Mouse (Mus musculus): ENCODE measurements around the gene Kcnip4.

The Kcnip4 gene

DNA sequence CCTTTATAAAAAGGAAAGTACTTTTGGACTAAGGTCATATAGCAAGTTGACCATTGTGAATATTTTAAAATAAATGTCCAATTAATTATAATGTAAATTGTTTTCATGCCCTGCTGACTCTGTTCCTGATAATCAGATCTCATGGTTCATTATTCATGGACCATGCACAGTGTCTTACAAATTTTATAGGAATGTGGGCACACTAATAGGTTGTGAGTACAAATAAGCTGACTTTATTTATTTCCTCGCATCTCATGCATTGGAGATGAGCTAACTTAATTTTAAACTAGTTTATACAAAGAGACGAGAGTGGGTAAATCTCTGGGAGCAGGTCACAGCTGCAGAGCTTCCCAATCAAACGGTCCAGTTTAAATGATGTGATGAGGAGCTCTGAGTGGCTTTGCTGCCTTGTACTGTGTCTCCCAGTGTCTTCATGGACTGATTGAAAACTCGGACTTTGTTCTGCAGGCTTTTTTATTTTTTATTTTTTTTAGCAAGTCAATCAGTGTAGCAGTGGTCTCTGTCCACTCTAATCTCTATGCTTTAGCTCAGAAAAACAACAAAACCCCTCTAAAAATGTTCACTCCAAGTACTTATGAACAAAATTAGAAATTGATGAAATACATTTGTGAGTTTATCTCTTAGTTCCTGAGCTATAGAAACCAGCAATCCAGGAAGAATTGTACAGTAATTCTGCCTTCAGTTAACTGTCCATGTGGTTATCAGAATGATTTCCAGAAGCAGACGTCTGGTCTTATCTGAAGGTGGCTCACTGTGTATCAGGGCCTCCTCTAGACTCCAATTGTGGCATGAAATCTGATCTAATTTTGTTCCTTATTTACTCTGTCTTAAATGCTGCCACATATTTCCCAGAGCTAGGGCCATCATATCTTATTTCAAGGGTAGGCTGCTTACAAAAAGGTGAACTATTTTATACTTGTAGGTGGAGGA, 979.6 kb downstream of the Kcnip4 start:
- no peak for DNase-seq

DNA sequence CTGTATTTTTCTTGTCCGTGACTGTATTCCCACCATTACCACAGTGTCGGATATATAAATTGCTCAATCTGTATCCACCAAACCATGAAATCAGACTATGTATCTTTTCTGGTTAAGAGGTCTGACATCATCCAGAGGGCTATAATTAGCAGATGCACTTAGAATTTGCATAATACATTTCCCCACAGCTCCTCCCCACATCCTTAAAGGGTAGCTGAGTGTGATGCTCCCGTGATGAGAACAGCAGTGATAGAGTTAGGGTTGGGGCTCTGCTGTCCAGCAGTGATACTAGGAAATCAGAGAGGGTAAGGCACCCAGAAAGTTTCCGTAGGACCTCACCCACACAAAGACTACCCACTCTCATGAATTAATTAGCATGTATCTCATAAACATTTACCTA, 1006.7 kb downstream of the Kcnip4 start:
- DNase-seq: no peak

DNA sequence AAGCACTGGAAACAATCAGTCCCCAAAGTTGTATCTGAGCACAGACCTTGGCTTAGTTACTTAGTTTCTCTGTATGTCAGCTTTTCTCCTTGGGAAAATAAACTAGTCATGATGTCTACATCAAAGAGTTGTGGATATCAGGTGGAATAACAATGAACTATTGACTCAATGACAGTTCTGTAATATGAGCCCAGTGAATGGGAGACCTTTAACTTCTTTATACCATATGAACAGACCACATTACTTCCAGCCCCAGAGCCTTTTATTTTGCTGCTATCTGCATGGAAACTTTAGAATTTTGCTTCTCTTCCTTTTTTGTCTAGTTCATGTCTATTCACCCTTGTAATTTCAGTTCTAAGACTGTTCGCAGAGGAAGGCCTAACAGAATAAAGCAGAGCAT, 1011.4 kb downstream of the Kcnip4 start:
- no peak for DNase-seq

DNA sequence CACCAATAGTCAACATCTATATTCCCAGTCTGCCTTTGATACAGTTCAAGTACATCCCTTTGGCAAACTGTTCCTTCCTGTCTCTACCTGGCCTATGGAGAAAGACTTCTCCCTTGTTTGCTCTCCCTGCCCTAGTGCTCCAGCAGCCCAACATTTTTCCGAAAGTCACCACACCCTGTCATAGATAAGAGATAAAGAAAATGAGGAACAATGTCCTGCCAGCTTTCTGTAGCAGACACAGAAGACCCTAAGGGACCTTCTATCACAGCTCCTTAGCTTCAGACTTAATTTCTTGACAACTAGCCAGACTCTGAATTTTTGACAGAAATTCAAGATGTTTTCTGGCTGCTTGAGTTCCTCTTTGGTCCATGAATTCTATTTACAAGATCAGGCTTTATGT, 1013.4 kb downstream of the Kcnip4 start:
- DNase-seq: no peak

DNA sequence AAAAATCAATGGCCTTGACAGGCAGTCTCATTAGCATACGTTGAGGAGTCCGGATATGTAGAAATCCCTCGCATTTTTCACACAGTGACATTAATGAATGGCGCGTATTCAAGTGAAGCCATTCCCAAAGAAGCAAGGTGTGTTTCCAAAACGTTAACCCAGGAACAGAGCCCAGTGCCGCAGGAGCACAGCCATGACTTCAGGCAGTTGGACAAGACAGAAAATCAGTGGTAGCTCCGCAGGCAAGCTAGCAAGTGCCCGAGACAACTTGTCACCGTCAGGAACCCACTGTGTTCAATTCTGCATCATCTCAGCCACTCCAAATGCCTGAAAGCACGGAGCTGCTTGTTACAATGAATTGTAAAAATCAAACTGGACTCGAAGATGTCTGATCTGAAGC, 1014.5 kb downstream of the Kcnip4 start:
- DNase-seq: peak; percentile 36 to 55

DNA sequence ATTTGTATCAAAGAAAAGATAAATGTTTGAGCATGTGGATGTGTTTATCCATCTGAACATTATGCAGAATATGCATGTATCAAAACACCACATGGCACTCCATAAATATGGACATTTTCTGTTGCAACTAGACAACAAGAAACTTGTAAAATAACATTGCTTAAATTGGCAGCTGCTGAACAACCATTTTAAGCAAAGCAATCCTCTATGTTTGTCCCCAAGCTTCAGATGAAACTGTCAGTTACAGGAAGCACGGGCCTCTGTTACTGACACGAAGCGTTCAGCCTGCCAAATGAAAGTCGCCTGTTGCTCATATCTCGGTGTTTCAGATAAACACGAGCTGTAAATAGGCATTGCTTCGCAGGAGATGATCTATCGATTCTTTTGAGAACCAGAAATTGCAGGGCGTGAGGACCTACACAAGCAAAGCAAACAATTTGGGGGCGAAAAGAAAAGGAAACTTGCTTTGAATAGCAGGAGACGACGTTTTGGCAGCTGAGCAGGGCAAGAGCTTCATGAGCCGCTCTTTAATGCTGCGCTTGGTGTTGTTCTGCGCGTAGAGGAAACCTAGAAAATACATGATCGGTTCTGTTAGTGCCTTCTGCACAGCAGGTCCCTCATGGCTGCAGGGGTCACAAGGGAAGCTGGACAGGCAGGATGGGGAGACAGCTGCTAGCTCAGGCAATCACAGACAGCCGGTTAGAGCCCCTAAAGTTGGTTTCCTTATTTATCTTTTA, 1015.3 kb downstream of the Kcnip4 start:
- peak; percentile 13 to 27 for DNase-seq

DNA sequence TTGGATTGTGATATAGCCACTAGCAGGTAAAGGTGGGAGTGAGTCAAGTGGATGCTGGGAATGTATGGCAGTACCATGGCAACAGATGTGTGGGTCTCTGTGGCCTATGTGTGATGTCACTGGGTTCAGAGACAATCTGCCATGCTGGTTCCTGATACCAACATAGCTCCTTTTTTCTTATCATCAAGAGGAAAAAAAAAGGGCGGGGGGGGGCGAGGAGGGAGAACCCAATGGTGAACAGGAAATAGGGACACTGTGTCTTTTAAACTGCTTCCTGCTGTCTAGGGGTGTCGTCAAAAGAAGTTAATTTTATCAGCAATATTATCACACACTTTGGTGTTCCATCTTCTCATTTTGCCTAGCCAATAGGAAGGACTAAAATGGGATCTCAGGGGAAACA, 1021.6 kb downstream of the Kcnip4 start:
- no peak for DNase-seq

DNA sequence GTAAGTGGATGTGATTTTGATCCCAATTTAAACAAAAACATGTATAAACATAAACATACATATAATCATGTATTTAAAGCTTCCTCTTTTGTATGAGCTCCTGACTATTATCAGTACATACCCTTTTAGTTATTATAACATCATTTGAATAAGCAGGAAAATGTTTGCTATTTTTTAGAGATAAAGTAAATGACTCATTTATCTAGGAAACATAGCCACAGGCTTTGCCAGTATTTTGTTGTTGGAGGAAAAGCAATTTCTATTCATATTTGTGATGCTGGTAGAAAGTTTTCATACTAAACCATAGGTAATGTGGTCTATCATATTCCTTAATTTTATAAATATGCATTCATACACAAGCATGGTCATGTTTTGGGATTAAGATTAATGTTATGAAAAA, 1022.3 kb downstream of the Kcnip4 start:
- no peak for DNase-seq

DNA sequence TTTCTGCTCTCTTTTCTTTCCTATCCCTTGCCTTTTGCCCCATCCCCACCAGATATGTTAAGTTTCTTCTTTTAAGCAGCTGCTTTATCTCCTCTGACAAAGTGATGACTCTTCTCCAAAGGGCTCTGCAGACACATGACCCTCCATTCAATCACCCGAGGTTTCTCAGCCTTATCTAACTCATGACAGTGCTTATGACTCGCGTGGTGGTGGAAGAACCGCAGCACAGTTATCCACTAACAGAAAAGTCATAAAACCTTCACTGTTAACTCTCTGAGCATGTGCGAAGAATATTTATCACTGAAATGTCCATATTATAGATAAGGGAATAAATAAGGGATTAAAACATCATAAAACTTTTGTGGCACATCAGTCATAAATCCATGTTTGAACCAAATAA, 1024.5 kb downstream of the Kcnip4 start:
- DNase-seq: no peak

DNA sequence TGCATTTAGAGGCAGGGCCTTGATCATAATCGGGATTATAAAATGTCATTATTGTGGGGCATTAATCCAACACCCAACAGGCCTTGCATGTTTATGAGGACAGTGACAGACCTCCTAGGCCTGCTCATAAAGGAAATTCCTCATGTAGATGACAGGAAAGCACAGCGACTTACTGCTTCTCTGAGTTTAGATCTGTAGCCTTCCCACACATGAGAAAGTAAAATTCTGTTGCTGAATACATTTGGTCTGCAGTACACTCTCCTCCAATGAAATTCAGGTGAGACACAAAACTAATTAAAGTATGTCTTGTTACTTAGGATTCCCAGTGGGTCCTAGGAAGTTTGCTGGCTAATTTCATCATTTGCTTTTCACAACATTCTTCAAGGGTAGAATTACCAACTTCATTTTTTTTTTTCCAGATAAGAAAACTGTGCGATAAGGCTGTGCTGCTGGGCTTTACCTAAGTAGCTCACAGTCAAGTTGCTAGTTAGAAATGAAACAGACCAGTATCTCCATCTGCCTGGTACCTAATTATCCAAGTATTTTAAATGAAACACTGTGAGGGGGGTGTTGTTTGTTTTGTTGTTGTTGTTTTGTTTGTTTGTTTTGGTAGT, 1033.7 kb downstream of the Kcnip4 start:
- DNase-seq: no peak

DNA sequence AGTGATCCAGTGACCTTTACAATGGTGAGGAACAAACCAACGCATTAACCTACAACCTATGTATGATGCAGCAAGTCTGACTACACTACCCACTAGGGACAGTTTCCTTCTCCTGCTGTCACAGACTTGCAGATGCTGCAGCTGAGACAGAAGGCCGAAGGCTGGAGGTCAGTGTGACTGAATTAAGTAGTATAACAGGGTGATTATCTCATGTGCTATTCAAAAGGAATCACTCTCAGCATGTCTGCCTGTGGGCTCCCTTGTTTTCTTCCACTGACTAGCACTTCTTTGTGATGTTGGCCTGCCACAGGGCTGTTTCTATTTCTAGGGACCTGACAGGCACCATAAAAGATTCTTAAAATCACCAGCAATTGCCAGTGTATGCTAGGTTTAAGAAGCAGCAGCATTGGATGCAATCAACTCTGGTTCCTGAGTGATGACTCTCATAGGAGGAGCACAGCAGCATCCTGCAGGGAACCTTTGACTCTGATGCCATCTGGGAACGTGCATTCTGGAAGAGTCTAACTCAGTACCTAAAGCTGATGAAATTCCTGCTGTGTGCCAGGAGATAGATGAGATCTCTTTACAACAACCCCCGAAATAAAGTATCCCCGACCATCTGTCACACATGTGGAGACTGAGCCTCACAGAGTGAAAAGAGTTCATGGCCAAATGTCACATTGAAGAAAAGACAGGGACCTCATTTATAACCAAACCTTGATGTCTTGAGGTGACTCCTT, 1035.0 kb downstream of the Kcnip4 start:
- DNase-seq: no peak

DNA sequence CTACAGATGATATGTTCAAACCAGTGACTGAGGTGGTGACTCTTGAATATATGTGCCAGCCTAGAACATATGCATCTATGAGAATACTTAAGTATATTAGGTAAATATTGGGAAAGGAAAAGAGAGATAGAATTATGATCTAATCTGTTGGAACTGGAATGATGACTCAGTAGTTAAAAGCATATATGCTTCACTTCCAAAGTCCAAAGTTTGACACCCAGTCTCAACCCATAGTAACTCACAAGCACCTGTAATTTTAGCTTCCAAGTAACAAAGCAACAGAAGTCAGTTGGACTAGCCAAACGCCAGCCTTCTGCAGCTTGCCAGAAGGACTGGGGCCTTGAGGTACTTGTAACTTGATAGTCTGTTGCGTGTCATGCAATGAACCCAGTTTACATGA, 1041.6 kb downstream of the Kcnip4 start:
- no peak for DNase-seq

DNA sequence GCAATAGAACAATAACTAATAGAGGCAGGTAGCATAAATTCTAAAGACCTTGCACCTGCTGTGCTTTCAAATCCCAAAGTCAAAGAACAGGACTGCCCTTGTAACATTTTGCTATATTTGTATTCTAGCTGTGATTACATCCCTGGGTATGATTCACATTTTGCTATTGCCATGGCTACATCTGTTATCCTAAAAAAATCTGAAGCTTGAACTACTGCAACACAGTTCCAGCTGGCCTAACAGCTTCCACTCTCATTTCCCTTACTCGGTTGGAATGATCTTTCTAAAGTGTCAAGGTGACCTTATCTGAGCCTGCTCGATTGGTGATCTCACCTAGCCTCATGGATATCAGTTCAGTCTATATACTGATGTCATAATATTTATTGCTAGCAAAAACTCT, 1064.5 kb downstream of the Kcnip4 start:
- DNase-seq: no peak

DNA sequence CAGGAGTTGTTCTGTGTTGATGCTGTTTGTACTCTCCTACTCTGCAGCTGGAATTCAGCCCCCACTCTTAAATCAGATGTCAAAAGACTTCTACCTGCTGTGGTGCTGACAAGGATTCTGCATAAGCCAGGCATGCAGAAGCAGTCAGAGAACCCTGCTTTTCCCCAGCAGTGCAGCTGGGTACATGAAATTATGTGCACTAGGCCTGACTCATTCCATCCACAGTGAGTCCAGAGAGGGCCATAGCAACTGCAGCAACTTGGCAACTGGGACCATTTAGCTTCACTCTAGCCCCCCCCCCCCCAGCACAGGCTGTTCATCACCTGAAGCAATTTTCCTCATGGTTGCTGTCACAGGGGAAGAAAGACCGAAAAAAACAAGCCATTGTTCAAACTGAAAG, 1075.8 kb downstream of the Kcnip4 start:
- no peak for DNase-seq

DNA sequence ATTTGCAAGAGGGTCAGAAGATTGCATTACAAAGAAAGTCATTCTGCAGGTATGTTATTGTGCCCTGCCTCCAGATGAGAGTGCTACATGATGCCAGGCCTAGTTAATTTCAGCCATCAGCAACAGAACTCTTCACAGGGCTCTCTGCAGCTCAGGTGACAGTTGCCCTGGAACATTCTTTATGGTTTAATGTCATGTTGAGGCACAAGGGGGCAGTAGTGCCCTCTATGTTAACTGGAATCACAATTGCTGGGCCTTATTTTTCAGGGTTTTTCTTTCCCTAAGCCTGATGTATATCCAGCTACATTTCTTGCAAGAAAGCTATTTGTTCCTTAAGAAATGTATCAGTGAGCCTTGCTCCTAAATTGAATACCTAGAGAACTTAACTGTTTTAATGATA, 1094.2 kb downstream of the Kcnip4 start:
- peak; percentile 32 to 68 for DNase-seq

DNA sequence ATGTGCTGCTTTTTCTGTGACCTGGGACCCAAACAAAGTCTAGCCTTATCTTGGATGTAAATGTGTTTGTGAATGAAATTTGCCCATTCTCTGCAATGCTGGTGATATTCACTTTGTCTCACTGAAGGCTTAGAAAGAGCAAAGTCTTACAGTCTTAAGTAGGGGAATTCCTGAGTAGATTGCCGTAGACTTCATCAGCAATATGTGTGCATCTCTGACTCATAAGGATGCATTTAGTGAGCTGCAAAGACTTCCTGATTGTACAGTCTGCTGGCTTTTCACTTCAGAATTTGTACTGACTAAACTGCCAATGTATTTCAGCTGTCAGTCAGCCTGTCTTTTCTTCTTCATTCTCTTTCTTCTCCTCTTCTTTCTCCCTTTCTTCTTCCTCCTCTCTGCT, 1102.8 kb downstream of the Kcnip4 start:
- DNase-seq: no peak

DNA sequence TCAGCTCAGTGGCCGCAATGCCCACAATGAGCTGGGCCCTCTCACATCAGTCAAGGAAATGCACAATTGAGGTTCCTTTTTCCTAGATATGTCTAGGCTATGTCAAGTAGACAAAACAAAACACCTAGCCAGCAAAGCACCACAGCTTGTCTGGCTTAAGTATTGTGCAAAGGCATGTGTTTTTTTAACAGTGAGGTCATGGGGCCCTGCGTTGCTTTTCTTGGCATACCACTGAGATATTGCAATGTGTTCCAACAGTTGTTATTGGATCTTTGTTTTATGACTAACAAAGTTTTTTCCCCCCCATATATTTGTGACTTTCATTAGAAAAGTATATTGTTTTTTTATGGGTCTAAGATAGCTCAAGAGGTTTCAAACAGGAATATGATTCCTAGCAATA, 1105.0 kb downstream of the Kcnip4 start:
- DNase-seq: no peak

DNA sequence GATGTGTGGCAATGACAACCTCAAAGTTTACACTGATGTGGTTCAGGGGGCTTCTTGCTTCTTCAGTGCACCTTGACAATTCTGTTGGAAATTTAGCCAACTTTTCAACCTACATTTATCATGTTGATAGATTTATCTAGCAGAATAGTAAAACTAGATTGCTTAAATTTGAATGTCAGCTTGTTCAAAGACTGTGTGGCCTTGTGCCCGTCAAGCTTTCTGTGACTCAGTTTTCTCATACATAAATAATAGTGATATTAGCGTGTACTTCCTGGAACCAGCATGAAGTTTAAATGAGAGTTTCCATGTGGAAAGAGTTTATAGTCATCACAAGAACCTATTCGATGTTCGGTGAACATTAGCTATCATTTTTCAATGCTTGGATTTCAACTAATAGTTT, 1112.4 kb downstream of the Kcnip4 start:
- DNase-seq: no peak

DNA sequence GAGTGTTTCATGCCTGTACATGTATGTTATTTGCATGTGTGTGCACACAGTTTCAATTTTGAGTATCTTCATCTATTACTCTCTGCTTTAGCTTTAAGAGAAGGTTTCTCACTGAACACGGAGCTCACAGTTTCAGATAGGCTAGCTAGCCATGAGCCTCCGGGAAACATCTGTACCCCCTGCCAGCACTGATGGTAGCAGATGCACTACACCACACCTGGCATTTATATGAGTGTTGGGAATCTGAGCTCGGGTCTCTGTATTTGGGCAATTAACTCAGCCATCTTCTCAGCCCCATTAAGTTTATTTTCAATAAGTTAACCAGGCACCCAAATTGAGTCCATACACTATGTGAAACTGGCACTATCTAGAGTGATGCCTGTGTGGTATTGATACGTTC, 1113.2 kb downstream of the Kcnip4 start:
- DNase-seq: no peak

DNA sequence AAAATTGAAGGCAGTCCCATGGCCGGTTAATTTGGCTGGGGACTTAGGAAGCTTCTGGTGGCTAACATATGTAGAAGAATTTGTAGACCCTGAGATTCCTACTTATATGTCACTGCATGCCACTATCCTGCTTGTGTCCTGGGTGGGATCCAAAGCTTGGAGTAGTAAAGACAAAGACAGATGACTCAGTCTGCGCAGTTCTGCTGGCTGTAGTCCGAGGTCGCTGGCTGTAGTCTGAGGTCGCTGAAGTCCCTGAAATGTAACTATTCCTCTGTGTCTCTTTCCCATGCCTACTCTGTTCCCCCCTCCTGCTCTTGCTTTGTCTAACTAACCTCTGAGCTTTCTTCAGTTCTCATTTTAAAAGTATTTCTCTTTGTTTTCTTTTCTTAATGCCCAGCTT, 1114.4 kb downstream of the Kcnip4 start:
- DNase-seq: peak in 1 of 2 experiments; percentile 42

DNA sequence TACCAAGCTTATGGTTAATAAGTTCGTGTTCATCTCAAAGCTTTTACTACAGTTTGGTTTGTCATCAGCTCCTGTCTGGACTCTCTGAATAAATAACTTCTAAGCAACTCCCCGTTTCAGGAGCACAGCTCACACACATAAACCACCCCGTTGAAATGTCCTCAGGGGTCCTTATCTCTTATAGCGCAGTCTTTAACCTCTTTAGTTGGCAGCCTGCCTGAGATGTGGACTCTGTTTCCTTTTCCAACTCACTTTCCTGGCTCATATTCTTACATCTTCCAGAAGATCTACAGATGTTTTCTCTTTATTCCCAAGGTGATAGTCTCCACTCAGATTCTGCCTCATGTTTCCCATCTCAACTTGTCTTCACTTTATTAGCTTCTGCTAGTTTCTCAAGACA, 1116.4 kb downstream of the Kcnip4 start:
- no peak for DNase-seq

DNA sequence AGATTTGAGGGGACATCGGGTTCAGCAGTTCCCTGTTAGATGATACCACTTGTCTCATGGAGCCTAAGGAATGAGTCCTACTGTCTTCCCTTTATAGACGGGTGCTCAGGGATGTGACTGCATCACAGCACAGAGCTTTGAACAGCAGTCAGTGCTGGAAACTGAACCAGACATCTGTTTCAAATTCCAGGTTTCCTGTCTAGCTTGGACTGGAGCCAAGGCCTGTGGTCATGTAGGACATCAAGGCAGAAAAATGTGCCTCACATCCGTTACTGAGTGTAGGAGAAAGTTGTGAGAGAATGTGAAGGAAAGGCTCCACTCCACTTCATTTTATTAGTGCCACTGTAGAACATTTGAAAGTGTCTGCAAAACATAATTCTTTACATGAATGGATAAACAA, 1122.2 kb downstream of the Kcnip4 start:
- peak in 1 of 2 experiments; percentile 26 for DNase-seq

Data from cerebellum, postnatal 25 days (tissue).